Mouse (Mus musculus) forebrain, embryonic 13.5 days (tissue): Measurements from ENCODE around the gene Plxdc2. TPM values are rescaled to one million over a fixed set of nuclear protein-coding genes. Genes with fewer than 3 reads are reported as not detected.
A peak's percentile ranks its signal among the peaks of the same experiment; 100 is the strongest.

Source experiments
- ATAC-seq: fragments of 200-750 bp; cut with Nextera tagmentation; 2 replicates; pipeline ENCODE4 v1.8.0; 2017
- H3K27ac ChIP-seq: fragments of 300-500 bp; sonication (generic); 2 replicates; pipeline ENCODE4 v1.5.1; 2015; ENCODE audit warnings: inconsistent platforms, mild to moderate bottlenecking, moderate library complexity
- H3K27me3 ChIP-seq: fragments of 300-500 bp; sonication (generic); 2 replicates; pipeline ENCODE4 v1.6.1; 2015; ENCODE audit warnings: mild to moderate bottlenecking, inconsistent platforms
- H3K36me3 ChIP-seq: fragments of 300-500 bp; sonication (generic); 2 replicates; pipeline ENCODE4 v1.6.1; 2015; ENCODE audit warnings: mild to moderate bottlenecking, inconsistent platforms; ENCODE audit not compliant: poor library complexity, severe bottlenecking
- H3K4me1 ChIP-seq: fragments of 300-500 bp; sonication (generic); 2 replicates; pipeline ENCODE4 v1.6.1; 2015; ENCODE audit warnings: inconsistent platforms
- H3K4me2 ChIP-seq: fragments of 300-500 bp; sonication (generic); 2 replicates; pipeline ENCODE4 v1.6.1; 2015; ENCODE audit warnings: inconsistent platforms, mild to moderate bottlenecking, moderate library complexity
- H3K4me3 ChIP-seq: fragments of 300-500 bp; sonication (generic); 2 replicates; pipeline ENCODE4 v1.5.1; 2015; ENCODE audit warnings: mild to moderate bottlenecking, inconsistent platforms
- H3K9ac ChIP-seq: fragments of 300-500 bp; sonication (generic); 2 replicates; pipeline ENCODE4 v1.6.1; 2015; ENCODE audit warnings: mild to moderate bottlenecking, inconsistent platforms
- H3K9me3 ChIP-seq: fragments of 300-500 bp; sonication (generic); replicated peaks from 2 replicates; pipeline ENCODE4 v1.6.1; 2016; ENCODE audit warnings: inconsistent platforms
- WGBS: fragments of 180-500 bp; shearing (Covaris S2); methylation state at CpG from one replicate; pipeline ENCODE4 v1.1.7; 2015; 5-methylcytosine and 5-hydroxymethylcytosine counted together
- polyA plus RNA-seq: library from polyadenylated mRNA; unstranded; fragments of >200 nt; fragmentation: Nextera tagmentation; extraction: Ambion mirVana; gene quantifications from 2 replicates; pipeline ENCODE4 v1.2.1, GENCODE M21; 2015

The Plxdc2 gene
- polyA plus RNA-seq, 1 experiment from 2014 or later: 6.8 TPM

DNA sequence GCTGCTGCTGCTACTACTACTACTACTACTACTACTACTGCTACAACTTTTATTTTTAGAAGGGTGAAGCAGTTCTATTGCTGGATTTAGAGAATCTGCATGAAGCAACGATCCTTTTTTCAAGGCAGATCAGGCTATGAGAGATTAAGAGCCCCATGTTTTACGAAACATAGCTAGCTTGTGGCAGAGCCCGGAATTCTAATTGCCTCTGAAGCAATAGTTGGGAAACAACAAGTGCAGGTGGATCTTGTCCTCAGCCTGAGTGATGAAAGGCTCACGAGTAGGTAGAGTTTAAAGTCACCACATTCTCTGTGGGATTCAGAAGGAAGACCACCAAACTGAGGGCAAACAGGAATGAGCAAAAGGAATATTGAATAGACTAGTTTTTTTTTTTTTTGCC lies 91.8 kb downstream of the Plxdc2 start:
- WGBS: 71% methylated on average over 4 of the region's 4 CpGs
- no peaks in the 10 kb centered on the region for H3K27me3 ChIP-seq
- no peak for ATAC-seq
- H3K9ac ChIP-seq: no peak overlapping the region
- no peak overlapping the region for H3K4me3 ChIP-seq
- H3K27ac ChIP-seq: no peak overlapping the region
- 0 out of 2 replicates have a peak, but pooled peaks cover 2% of the 10 kb centered on the region for H3K9me3 ChIP-seq
- no peak overlapping the region for H3K4me2 ChIP-seq
- H3K4me1 ChIP-seq: peaks cover 11% of the 10 kb centered on the region; the same call in 1 of the 2 replicates
- H3K36me3 ChIP-seq: no peaks in the 10 kb centered on the region

DNA sequence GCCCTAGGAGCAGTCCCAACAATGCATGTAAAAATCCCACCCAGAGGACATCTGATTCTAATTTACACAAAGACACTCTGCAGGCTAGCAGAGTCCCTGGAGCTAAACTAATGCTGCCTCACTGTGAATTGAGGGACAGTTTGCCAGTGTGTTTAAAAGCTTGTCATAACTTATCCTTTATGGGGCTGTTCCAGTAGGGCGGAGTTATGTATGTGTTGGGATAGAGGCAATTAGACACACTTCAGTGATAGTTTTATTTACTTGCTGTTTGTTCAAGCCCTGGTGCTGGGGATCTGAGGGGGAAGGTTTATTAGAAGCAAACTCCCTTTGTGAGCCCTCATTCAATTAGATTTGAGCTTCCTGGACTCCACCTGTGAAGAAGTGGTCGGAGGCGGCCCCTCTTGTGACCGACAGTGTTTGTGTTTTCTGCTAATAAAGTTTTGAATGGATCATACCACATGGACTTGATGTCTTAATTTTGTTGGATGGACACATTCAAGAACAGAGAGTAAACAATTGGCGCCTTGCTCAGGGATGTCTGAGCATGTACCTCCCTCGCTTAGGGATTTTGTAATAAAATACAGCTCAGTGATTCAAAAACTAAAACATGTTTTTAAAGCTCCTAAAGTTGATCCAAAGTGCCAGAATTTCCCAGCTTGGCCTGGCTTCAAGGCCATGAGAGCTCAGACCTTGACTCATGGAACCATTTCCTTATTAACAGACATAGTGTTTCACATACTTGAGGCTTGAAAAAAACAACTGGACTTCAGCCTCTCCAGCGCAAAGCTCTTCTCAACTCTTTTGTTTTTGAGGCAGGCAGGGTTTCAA lies 94.9 kb downstream of the Plxdc2 start:
- Histone ChIP-seq H3K27ac (no peak overlapping the region), H3K9ac (no peak overlapping the region), H3K9me3 (0 out of 2 replicates have a peak, but pooled peaks cover 2% of the 10 kb centered on the region), H3K4me1 (peaks cover 11% of the 10 kb centered on the region; the same call in 1 of the 2 replicates), H3K4me2 (no peak overlapping the region), H3K27me3 (no peaks in the 10 kb centered on the region), H3K36me3 (no peaks in the 10 kb centered on the region), H3K4me3 (no peak overlapping the region)
- ATAC-seq: peak; percentile 69; the same call in 1 of the 2 replicates
- WGBS: 15% methylated on average over 7 of the region's 7 CpGs

DNA sequence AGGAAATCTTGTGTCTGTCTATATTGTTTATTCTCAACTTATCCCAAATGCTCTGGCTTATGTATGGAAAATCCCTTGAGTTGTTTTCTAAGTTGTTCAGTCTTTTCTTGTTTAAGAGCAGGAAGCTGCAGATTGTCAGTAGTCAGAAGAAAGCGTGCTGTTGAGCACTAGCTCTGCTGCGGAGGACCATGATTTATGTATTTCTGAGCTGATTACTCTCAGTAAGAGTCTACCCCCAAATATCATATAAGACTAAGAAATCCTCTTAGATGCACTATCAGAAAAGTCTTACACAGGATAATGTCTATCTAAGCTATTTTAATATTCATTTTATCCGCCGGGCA lies 95.5 kb downstream of the Plxdc2 start:
- Histone ChIP-seq H3K27ac (no peak overlapping the region), H3K4me3 (no peak overlapping the region), H3K9me3 (0 out of 2 replicates have a peak, but pooled peaks cover 2% of the 10 kb centered on the region), H3K36me3 (no peaks in the 10 kb centered on the region), H3K4me2 (no peak overlapping the region), H3K27me3 (no peaks in the 10 kb centered on the region), H3K9ac (no peak overlapping the region), H3K4me1 (peaks cover 11% of the 10 kb centered on the region; the same call in 1 of the 2 replicates)
- no peak for ATAC-seq
- WGBS: 90% methylated on average over 4 of the region's 4 CpGs

DNA sequence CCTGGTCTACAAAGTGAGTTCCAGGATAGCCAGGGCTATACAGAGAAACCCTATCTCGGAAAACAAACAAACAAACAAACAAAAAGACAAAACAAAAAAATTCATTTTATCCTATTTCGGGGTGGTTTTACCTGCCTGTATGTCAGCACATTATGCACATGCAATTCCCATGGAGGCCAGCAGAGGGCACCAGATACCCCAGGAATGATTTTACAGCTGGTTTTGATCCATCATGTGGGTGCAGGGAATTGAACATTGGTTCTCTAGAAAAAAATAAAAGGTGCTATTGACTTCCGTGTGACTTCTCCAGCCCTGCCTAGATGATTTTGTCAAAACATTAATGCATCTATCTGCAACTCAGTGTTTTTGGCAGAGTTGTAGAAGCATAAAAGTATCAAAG lies 96.0 kb downstream of the Plxdc2 start:
- no peak for ATAC-seq
- H3K4me3 ChIP-seq: no peak overlapping the region
- 98% methylated on average over 3 of the region's 3 CpGs for WGBS
- no peak overlapping the region for H3K9ac ChIP-seq
- no peak overlapping the region for H3K4me2 ChIP-seq
- 0 out of 2 replicates have a peak, but pooled peaks cover 2% of the 10 kb centered on the region for H3K9me3 ChIP-seq
- H3K27ac ChIP-seq: no peak overlapping the region
- H3K36me3 ChIP-seq: no peaks in the 10 kb centered on the region
- H3K4me1 ChIP-seq: peaks cover 11% of the 10 kb centered on the region; the same call in 1 of the 2 replicates
- no peaks in the 10 kb centered on the region for H3K27me3 ChIP-seq

- 87% methylated on average over 1 of the region's 1 CpGs for WGBS
Observed at GRCm38 (mm10) chr2:16456264-16456780, 100.2 kb downstream of the Plxdc2 start.

GRCm38 (mm10) chr2:16459490-16459889 lies 103.4 kb downstream of the Plxdc2 start:
- no peaks in the 10 kb centered on the region for H3K36me3 ChIP-seq
- no peak overlapping the region for H3K9ac ChIP-seq
- no peaks in the 10 kb centered on the region for H3K27me3 ChIP-seq
- H3K4me1 ChIP-seq: no peaks in the 10 kb centered on the region
- no peaks in the 10 kb centered on the region for H3K9me3 ChIP-seq
- no peak overlapping the region for H3K4me3 ChIP-seq
- ATAC-seq: no peak
- no peak overlapping the region for H3K27ac ChIP-seq
- 31% methylated on average over 1 of the region's 1 CpGs for WGBS
- H3K4me2 ChIP-seq: no peak overlapping the region

More at GRCm38 (mm10) chr2:16456264-16456780, 100.2 kb downstream of the Plxdc2 start:
- H3K36me3 ChIP-seq: no peaks in the 10 kb centered on the region
- peaks cover 3% of the 10 kb centered on the region; the same call in 1 of the 2 replicates for H3K4me1 ChIP-seq
- no peaks in the 10 kb centered on the region for H3K27me3 ChIP-seq
- no peak overlapping the region for H3K27ac ChIP-seq
- H3K9ac ChIP-seq: no peak overlapping the region
- ATAC-seq: no peak
- no peak overlapping the region for H3K4me3 ChIP-seq
- H3K4me2 ChIP-seq: no peak overlapping the region
- 0 out of 2 replicates have a peak, but pooled peaks cover 2% of the 10 kb centered on the region for H3K9me3 ChIP-seq

- no peak overlapping the region for H3K4me2 ChIP-seq
- no peaks in the 10 kb centered on the region for H3K9me3 ChIP-seq
- no peak overlapping the region for H3K4me3 ChIP-seq
- no peaks in the 10 kb centered on the region for H3K4me1 ChIP-seq
- WGBS: 83% methylated on average over 3 of the region's 3 CpGs
- H3K27me3 ChIP-seq: no peaks in the 10 kb centered on the region
- H3K27ac ChIP-seq: no peak overlapping the region
- no peak overlapping the region for H3K9ac ChIP-seq
- ATAC-seq: no peak
- no peaks in the 10 kb centered on the region for H3K36me3 ChIP-seq
Observed at GRCm38 (mm10) chr2:16470099-16470498, 114.0 kb downstream of the Plxdc2 start.

GRCm38 (mm10) chr2:16483943-16484342 lies 127.8 kb downstream of the Plxdc2 start:
- no peak overlapping the region for H3K4me2 ChIP-seq
- 89% methylated on average over 2 of the region's 2 CpGs for WGBS
- H3K4me3 ChIP-seq: no peak overlapping the region
- no peaks in the 10 kb centered on the region for H3K36me3 ChIP-seq
- ATAC-seq: 0 out of 2 replicates have a peak, but pooled peaks have one; percentile 33
- no peak overlapping the region for H3K27ac ChIP-seq
- no peak overlapping the region for H3K9ac ChIP-seq
- no peaks in the 10 kb centered on the region for H3K27me3 ChIP-seq
- no peaks in the 10 kb centered on the region for H3K9me3 ChIP-seq
- H3K4me1 ChIP-seq: no peaks in the 10 kb centered on the region

- Histone ChIP-seq H3K9ac (no peak overlapping the region), H3K36me3 (no peaks in the 10 kb centered on the region), H3K4me1 (no peaks in the 10 kb centered on the region), H3K27me3 (no peaks in the 10 kb centered on the region), H3K27ac (no peak overlapping the region), H3K9me3 (no peaks in the 10 kb centered on the region), H3K4me3 (no peak overlapping the region), H3K4me2 (no peak overlapping the region)
- WGBS: 93% methylated on average over 3 of the region's 3 CpGs
- ATAC-seq: no peak
Observed at GRCm38 (mm10) chr2:16485970-16486369, 129.9 kb downstream of the Plxdc2 start.

GRCm38 (mm10) chr2:16491242-16491641 lies 135.1 kb downstream of the Plxdc2 start:
- Histone ChIP-seq H3K9ac (no peak overlapping the region), H3K4me3 (no peak overlapping the region), H3K27ac (no peak overlapping the region), H3K9me3 (no peaks in the 10 kb centered on the region), H3K4me1 (no peaks in the 10 kb centered on the region), H3K27me3 (no peaks in the 10 kb centered on the region), H3K36me3 (no peaks in the 10 kb centered on the region), H3K4me2 (no peak overlapping the region)
- ATAC-seq: no peak
- 86% methylated on average over 3 of the region's 3 CpGs for WGBS

DNA sequence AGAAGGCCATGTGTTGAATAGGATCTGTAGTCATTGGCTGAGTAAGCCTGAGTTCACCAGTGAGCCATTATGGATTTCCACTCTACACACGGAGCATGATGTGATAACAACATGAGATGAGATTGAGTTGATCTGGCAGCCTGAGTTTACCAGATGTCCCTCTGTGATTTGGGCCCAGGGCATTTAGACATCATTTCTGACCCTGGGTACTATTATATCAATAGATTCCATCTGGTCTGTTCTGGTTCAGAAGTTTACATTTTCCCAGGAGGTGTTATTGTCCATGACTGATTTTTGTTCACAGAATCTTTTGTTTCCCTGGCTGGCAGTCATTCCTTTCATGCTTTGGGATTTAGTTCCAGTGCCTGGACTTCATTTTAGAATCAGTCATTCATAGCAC lies 146.7 kb downstream of the Plxdc2 start:
- Histone ChIP-seq H3K4me3 (no peak overlapping the region), H3K4me1 (no peaks in the 10 kb centered on the region), H3K9me3 (no peaks in the 10 kb centered on the region), H3K27ac (no peak overlapping the region), H3K9ac (no peak overlapping the region), H3K36me3 (no peaks in the 10 kb centered on the region), H3K27me3 (no peaks in the 10 kb centered on the region), H3K4me2 (no peak overlapping the region)
- ATAC-seq: no peak
- 65% methylated on average over 1 of the region's 1 CpGs for WGBS

DNA sequence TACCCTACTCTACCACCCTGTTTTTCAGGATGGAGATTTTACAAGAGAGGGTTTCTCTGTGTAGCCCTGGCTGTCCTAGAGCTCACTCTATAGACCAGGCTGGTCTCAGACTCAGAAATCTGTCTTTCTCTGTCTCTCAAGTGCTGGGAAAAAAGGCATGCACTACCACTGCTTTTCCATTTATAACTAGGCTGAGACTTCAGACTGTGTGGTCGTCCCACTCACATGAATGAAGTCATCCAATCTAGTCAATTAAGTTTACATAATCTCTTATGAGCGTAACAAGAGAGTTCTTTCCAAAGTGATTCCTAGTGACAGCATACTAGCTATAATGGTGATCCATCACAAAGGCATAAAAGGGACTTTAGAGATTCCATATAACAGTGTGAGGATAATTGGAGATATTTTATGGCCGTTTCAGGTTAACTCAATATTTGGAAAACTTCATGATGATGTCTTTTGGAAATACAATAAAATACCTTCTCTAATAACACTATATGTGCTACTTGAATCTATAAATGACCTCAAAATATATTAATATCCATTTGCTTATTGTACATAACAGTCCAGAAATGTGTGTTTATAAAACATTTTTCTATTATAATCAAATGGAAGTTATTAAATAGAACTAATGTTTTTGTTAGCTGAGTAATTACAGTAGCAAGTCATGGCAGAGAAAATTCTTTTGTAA lies 151.6 kb downstream of the Plxdc2 start:
- H3K4me3 ChIP-seq: no peak overlapping the region
- no peak for ATAC-seq
- WGBS: 49% methylated on average over 3 of the region's 3 CpGs
- no peak overlapping the region for H3K27ac ChIP-seq
- no peaks in the 10 kb centered on the region for H3K27me3 ChIP-seq
- H3K9me3 ChIP-seq: no peaks in the 10 kb centered on the region
- H3K36me3 ChIP-seq: no peaks in the 10 kb centered on the region
- H3K9ac ChIP-seq: no peak overlapping the region
- H3K4me1 ChIP-seq: no peaks in the 10 kb centered on the region
- H3K4me2 ChIP-seq: no peak overlapping the region
